Mouse (Mus musculus): ENCODE measurements around the gene Dnajc5.

DNA sequence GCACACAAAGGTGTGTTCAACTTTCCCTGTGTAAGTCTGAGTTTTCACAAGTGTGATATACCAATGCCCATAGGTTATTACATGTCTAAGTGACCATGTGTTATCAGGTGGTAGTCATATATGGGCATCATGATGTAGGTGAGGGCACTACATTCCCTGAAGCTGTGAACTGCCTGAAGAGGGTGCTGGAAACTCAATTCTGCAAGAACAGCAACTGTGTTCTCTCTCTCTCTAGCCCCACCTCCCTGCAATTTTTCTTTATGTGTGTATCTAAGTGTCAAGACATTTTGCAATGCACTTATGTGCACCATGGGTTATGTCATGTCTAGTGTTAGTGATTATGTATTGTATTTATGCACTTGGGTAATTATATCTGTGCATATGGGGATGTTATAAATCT lies 73.7 kb downstream of the Dnajc5 start:
- TF ChIP-seq CTCF (conservative IDR thresholded peaks at IDR 0.05; ENCODE audit: low read length) (no peak), POU5F1 (IDR thresholded peaks at IDR 0.05; ENCODE audit: borderline replicate concordance, low read length) (no peak)
